In genomic region chr19:12460282-12461249, GRCm38 (mm10) we compare ENCODE assay signal across 1 mouse cellular context.
TF ChIP-seq lines count a peak whose summit lies in the region.

TSS of gene Mpeg1 (plus strand) at chr19:12460779.

TF ChIP-seq in MEL, 35 proteins besides CTCF, POLR2A, EP300 and RAD21 (continued from another document):
- TF ChIP-seq KAT2A (conservative IDR thresholded peaks at IDR 0.05; ENCODE audit: low read depth, low read length): no peak
TF ChIP-seq in MEL: peak in this region for 0.
